Mouse (Mus musculus) heart, adult 2 months (tissue): ENCODE data around the gene Sepsecs.

Experiments used
- CTCF ChIP-seq: fragments of 200-600 bp; IDR thresholded peaks from 2 replicates; pipeline ENCODE4 v1.8.1; 2022; ENCODE audit warnings: antibody characterized with exemption, mild to moderate bottlenecking, moderate library complexity
- EP300 ChIP-seq: fragments of 200-500 bp; IDR thresholded peaks from 2 replicates; pipeline ENCODE4 v1.6.1; 2011; ENCODE audit warnings: low read depth, low read length, control low read depth; ENCODE audit not compliant: insufficient read depth
- POLR2A ChIP-seq: fragments of 200-500 bp; IDR thresholded peaks from 2 replicates; pipeline ENCODE4 v1.6.1; 2011; ENCODE audit warnings: mild to moderate bottlenecking, low read depth, low read length, control low read depth; ENCODE audit not compliant: insufficient read depth

DNA sequence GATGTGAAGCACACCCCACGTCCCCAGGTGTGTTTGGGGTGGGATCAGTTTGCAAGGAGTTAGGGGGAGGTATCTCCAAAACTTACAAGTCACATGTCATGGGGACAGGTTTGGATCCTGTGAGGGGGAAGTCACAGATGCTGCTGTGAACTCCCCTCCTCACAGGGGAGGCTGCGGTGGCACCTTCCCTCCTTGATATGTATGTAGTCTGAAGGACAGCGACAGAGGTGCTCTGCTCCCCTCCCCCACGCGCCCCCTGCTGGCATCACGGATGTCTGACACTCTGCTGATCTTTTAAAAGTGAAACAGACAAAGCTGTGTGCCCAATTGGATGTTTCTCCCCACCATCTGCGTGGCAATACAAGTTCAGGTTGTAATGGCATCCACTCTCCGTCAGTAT, 35.5 kb downstream of the Sepsecs start:
- TF ChIP-seq CTCF: peak; percentile 78
- no peak for TF ChIP-seq EP300
- TF ChIP-seq POLR2A: no peak
